Mouse (Mus musculus) liver, embryonic 14 days (tissue): Measurements from ENCODE around the gene Mrgpra2b. TPM values are rescaled to one million over a fixed set of nuclear protein-coding genes. Genes with fewer than 3 reads are reported as not detected.

Experiments used
- polyA plus RNA-seq: library from polyadenylated mRNA; depleted of rRNA; stranded (reverse); fragments of >200 nt; gene quantifications from 2 replicates; pipeline ENCODE4 v1.2.3, GENCODE M21; 2012; rRNA removed

Gene Mrgpra2b
- 0.46 and 0.59 TPM in 2 replicates for polyA plus RNA-seq

DNA sequence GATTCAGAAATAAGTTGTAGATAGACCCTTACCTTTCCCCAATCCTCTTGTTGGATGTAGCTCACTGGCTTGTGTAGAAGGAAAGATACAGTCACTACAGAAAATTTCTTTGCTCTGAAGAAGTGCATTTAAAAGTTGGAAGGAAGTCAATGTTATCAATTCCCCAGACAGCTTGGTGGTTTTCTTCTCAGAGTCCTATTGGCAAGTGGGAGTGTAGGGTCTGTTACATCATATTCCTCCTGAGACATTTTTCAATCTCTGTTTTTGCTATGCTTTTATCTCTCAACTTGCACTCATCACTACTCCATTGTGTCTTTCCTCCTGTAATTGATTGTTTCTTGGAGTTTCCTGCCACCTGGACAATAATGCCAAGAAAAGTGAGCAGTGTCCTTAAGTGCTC, at the start of gene Mrgpra2b:
Mrgpra2b (minus strand) TSS at position 101 of the 400 bp plus-strand sequence.

DNA sequence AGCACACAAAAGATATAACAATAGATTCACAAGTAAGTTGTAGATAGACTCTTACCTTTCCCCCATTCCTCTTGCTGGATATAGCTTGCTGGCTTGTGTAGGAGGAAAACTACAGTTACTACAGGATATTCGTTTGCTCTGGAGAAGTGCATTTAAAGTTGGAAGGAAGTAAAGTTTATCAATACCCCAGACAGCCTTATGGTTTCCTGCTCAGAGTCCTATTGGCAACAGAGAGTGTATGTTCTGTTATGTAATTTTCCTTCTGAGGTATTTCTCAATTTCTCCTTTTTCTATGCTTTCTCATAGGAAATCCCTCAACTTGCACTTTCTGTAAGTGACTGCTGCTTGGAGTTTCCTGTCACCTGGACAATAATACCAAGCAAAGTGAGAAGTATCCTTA, 76.6 kb downstream of the Mrgpra2b start, which contains the start of gene Mrgpra2a:
Mrgpra2a (minus strand) TSS at position 125 of the 400 bp plus-strand sequence.

Other genes starting within 250 kb of the Mrgpra2b start
- not detected in 2 replicates for gene Mrgpra1, start 174.6 kb downstream of the Mrgpra2b start, polyA plus RNA-seq
- 0.16 and 0.24 TPM in 2 replicates for gene Mrgpra2a, start 76.7 kb downstream of the Mrgpra2b start, polyA plus RNA-seq
- not detected in 2 replicates for gene Mrgpra3, start 72.5 kb upstream of the Mrgpra2b start, polyA plus RNA-seq